Mouse (Mus musculus) lung, embryonic 16.5 days (tissue): ENCODE results near the gene Tnfaip6. TPM values are rescaled to one million over a fixed set of nuclear protein-coding genes. Genes with fewer than 3 reads are reported as not detected.

Experiments
- ATAC-seq: fragments of 200-750 bp; cut with Nextera tagmentation; 2 replicates; pipeline ENCODE4 v1.8.0; 2017; ENCODE audit warnings: low read depth, mild to moderate bottlenecking, moderate library complexity
- H3K27ac ChIP-seq: fragments of 300-500 bp; sonication (generic); 2 replicates; pipeline ENCODE4 v1.5.1; 2014; ENCODE audit warnings: mild to moderate bottlenecking, control low read depth, low read length
- H3K27me3 ChIP-seq: fragments of 300-500 bp; sonication (generic); 2 replicates; pipeline ENCODE4 v1.6.1; 2014; ENCODE audit warnings: low read depth, low read length, mixed read lengths; ENCODE audit not compliant: control insufficient read depth, insufficient read depth
- H3K36me3 ChIP-seq: fragments of 300-500 bp; sonication (generic); 2 replicates; pipeline ENCODE4 v1.6.1; 2014; ENCODE audit warnings: low read length; ENCODE audit not compliant: control insufficient read depth, insufficient read depth
- H3K4me1 ChIP-seq: fragments of 300-500 bp; sonication (generic); replicated peaks from 2 replicates; pipeline ENCODE4 v1.6.1; 2014; ENCODE audit warnings: low read length, mixed read lengths; ENCODE audit not compliant: control insufficient read depth, insufficient read depth
- H3K4me2 ChIP-seq: fragments of 300-500 bp; sonication (generic); 2 replicates; pipeline ENCODE4 v1.6.1; 2014; ENCODE audit warnings: low read depth, low read length, control low read depth
- H3K4me3 ChIP-seq: fragments of 300-500 bp; sonication (generic); 2 replicates; pipeline ENCODE4 v1.5.1; 2014; ENCODE audit warnings: mild to moderate bottlenecking, low read length, control low read depth
- H3K9ac ChIP-seq: fragments of 300-500 bp; sonication (generic); 2 replicates; pipeline ENCODE4 v1.6.1; 2014; ENCODE audit warnings: low read length, control low read depth
- H3K9me3 ChIP-seq: fragments of 300-500 bp; sonication (generic); 2 replicates; pipeline ENCODE4 v1.6.1; 2016; ENCODE audit warnings: low read length; ENCODE audit not compliant: control insufficient read depth
- WGBS: fragments of 180-500 bp; shearing (Covaris S2); extraction: QIAGEN DNeasy Blood & Tissue Kit; methylation state at CpG from one replicate; pipeline ENCODE4 v1.1.7; 2014; 5-methylcytosine and 5-hydroxymethylcytosine counted together
- polyA plus RNA-seq: library from polyadenylated mRNA; unstranded; fragments of >200 nt; fragmentation: Nextera tagmentation; extraction: Ambion mirVana; gene quantifications from 2 replicates; pipeline ENCODE4 v1.2.1, GENCODE M21; 2015

Tnfaip6 gene
- polyA plus RNA-seq, 1 experiment from 2014 or later = 7.4 TPM

DNA sequence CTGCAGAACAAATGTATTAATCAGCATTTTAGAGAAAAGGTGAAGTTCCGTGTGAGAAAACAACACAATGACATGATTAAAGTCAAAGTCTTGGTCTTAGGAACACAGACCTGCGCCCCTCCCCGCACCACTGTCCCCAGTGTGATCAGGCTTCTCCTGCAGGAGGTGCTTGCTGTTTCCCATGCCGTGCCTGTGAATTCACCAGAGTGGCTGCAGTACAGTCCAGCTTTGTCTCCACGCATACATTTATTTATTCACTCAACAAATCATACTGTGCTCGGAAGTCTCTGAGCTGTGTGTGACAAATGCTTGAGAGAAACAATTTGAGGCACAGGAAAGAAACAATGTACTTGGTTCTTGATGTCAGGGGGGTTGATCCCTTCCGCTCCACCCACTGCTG, 21.4 kb upstream of the Tnfaip6 start:
- Histone ChIP-seq H3K36me3 (no peaks in the 10 kb centered on the region), H3K4me1 (0 out of 2 replicates have a peak, but pooled peaks cover 2% of the 10 kb centered on the region), H3K9me3 (no peaks in the 10 kb centered on the region), H3K4me3 (no peak overlapping the region), H3K27me3 (no peaks in the 10 kb centered on the region), H3K4me2 (no peak overlapping the region), H3K9ac (no peak overlapping the region), H3K27ac (no peak overlapping the region)
- no peak for ATAC-seq
- WGBS = 34% methylated on average over 7 of the region's 7 CpGs

DNA sequence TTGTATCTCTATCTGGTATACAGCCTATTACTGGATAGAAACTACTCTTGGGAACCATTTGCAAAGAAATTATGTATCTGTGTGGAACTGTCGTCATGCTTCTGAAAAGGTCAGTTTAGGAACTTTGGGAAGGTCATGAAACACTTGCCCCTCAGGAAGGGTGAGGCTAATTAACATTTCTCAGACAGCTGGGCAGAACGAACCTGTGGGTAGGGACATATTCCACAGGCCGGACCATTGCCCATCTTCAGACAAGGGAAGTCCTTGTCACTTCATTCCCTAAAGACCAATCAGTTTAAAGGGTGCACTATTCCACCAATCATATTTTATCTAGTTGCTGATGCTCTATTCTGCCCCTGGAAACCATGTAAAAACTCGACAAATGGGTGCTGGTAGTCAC, 10.7 kb upstream of the Tnfaip6 start:
- H3K27ac ChIP-seq = no peak overlapping the region
- H3K9ac ChIP-seq = no peak overlapping the region
- ATAC-seq = no peak
- no peaks in the 10 kb centered on the region for H3K9me3 ChIP-seq
- whole genome bisulfite sequencing = 79% methylated on average over 4 of the region's 4 CpGs
- H3K4me1 ChIP-seq = no peaks in the 10 kb centered on the region
- no peak overlapping the region for H3K4me2 ChIP-seq
- no peaks in the 10 kb centered on the region for H3K27me3 ChIP-seq
- no peaks in the 10 kb centered on the region for H3K36me3 ChIP-seq
- no peak overlapping the region for H3K4me3 ChIP-seq

DNA sequence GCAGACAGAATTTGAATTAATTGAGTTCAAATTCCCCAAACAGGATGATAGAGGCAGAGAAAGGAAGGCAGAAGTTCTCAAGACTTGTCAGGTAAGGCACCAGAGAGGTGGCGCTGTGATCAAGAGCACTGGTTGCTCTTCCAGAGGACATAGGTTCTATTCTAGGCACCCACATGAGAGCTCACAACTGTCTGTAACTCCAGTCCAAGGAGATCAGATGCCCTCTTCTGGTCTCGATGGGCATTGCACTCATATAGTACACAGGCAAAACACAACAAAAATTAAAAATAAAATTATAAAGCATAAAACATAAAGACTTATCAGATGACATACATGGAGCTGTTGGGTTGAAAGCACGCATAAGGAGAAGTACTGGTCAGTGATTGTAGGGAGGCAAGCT, 8.4 kb upstream of the Tnfaip6 start:
- no peak overlapping the region for H3K4me2 ChIP-seq
- no peak overlapping the region for H3K27ac ChIP-seq
- no peak for ATAC-seq
- H3K9me3 ChIP-seq = no peaks in the 10 kb centered on the region
- WGBS = 87% methylated on average over 3 of the region's 3 CpGs
- H3K36me3 ChIP-seq = no peaks in the 10 kb centered on the region
- H3K9ac ChIP-seq = no peak overlapping the region
- H3K27me3 ChIP-seq = no peaks in the 10 kb centered on the region
- H3K4me3 ChIP-seq = no peak overlapping the region
- H3K4me1 ChIP-seq = no peaks in the 10 kb centered on the region

DNA sequence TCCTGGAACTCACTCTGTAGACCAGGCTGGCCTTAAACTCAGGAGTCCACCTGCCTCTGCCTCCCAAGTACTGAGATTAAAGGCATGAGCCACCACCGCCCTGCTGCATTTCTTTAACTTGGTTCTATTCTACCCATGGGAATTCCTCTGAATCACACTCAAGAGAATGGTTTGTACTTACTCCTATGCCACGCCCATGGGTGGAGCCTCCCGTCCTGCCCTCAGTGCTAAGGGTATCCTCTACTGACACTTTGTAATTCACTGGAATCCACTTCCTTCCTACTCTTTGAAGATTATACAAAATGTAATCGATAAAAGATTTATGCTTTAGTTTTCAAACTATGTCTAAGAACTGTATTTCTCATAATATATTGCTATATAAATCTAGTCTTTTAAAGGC, 6.3 kb upstream of the Tnfaip6 start:
- WGBS = 70% methylated on average over 4 of the region's 4 CpGs
- ATAC-seq = no peak
- Histone ChIP-seq H3K9me3 (no peaks in the 10 kb centered on the region), H3K27ac (no peak overlapping the region), H3K9ac (no peak overlapping the region), H3K36me3 (no peaks in the 10 kb centered on the region), H3K27me3 (no peaks in the 10 kb centered on the region), H3K4me2 (no peak overlapping the region), H3K4me3 (no peak overlapping the region), H3K4me1 (no peaks in the 10 kb centered on the region)

DNA sequence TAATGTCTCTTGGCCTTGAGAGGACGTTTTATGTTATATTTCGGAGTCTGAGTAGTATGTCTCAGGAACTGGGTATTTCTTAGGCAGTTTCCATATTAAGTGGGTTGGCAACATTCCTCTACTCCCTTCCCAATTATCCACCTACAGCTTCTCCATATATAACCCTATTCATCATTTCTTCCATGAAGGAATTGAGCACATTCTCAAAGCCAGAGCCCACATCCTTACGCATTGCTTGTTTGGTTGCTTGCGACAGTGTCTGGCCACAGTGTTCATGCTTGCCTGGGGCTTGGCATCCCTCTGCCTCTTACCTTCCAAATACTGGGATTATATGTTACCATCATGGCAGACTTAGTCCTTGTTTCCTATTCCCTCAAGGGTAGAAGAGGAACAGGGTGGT, 3.2 kb upstream of the Tnfaip6 start:
- Histone ChIP-seq H3K4me3 (no peak overlapping the region), H3K4me1 (peaks cover 6% of the 10 kb centered on the region; the same call in 1 of the 2 replicates), H3K27ac (no peak overlapping the region), H3K4me2 (no peak overlapping the region), H3K9me3 (no peaks in the 10 kb centered on the region), H3K36me3 (no peaks in the 10 kb centered on the region), H3K9ac (no peak overlapping the region), H3K27me3 (no peaks in the 10 kb centered on the region)
- no peak for ATAC-seq
- 82% methylated on average over 4 of the region's 4 CpGs for WGBS

DNA sequence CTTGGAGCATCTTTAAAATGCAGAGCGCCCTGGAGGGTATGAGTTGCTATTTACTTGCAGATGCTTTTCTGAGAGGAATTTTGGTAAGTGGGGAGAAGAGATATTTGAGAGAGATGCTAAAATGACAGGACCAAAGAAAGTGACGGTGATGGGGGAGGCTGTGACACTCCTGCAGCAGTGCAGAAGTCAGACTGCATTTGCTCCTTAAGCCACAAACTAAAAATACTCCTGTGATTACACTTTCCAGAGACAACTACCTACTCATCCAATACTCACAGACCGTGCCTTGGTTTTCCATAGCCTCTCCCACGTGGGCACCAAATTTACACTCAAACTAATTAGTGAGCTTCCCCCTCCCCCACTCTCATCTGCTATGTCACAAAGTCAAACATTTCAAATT, 2.7 kb upstream of the Tnfaip6 start:
- Histone ChIP-seq H3K9ac (no peak overlapping the region), H3K9me3 (no peaks in the 10 kb centered on the region), H3K4me1 (peaks cover 6% of the 10 kb centered on the region; the same call in 1 of the 2 replicates), H3K36me3 (no peaks in the 10 kb centered on the region), H3K4me2 (no peak overlapping the region), H3K27ac (no peak overlapping the region), H3K27me3 (no peaks in the 10 kb centered on the region), H3K4me3 (no peak overlapping the region)
- ATAC-seq = no peak
- 68% methylated on average over 4 of the region's 4 CpGs for WGBS

DNA sequence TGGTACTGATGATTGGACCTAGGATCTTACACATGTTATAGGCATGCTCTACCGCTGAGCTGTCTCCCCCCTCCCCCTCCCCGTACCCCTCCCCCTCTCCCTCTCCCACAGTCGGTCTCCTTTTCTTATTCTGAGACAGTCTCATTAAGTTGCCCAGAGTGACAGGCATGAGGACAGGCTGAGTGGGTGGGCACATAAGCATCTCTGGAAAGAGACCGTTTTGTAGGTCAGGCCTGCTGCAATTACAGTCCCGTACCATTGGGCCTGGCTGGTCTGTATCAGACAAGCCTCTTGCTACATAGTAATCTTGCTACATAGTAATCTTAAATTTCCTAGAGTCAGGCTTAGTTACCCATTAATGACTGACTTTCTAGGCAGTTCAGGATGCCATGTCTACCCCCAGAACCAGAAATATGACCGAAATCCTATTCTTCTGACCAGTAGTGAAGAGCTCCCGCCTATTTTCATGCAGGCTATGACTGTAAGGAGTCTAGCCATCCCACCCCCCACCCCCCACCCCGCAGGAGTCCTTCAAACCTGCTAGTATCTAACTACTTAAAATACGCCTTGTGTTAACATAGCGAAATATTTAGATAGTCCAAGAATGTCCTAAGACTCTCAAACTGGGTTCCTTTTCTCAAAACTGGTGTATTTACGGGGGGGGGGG, 747 bp upstream of the Tnfaip6 start:
- Histone ChIP-seq H3K9ac (no peak overlapping the region), H3K27ac (no peak overlapping the region), H3K4me3 (peak overlapping the region; percentile 50), H3K36me3 (no peaks in the 10 kb centered on the region), H3K27me3 (no peaks in the 10 kb centered on the region), H3K4me1 (peaks cover 6% of the 10 kb centered on the region; the same call in 1 of the 2 replicates), H3K4me2 (peak overlapping the region; percentile 68), H3K9me3 (no peaks in the 10 kb centered on the region)
- WGBS = 42% methylated on average over 9 of the region's 11 CpGs
- peak; percentile 40 for ATAC-seq

DNA sequence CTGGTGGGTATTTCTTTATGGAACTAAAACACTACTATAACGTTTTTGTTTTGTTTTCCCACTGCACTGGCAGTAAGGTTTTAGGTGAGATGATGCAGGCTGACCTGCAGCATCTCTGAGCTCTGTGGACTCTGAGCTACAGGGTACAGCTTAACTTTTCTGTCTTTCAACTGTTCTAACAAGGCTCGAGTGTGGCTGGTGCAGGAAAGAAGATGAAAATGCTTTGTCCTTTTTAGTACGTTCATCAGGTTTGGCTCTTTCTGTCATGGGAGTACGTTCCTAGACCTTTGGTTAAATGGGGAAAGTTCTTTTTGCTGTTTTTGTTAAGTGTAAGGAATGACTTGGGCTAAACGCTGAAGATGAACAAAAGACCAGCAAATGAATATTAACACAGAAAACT, 749 bp downstream of the Tnfaip6 start:
- no peak for ATAC-seq
- Histone ChIP-seq H3K9me3 (no peaks in the 10 kb centered on the region), H3K4me2 (peak overlapping the region; percentile 68), H3K4me3 (peak overlapping the region; percentile 22; the same call in 1 of the 2 replicates), H3K4me1 (peaks cover 6% of the 10 kb centered on the region; the same call in 1 of the 2 replicates), H3K9ac (no peak overlapping the region), H3K27me3 (no peaks in the 10 kb centered on the region), H3K27ac (no peak overlapping the region), H3K36me3 (no peaks in the 10 kb centered on the region)
- 54% methylated on average over 5 of the region's 5 CpGs for WGBS

DNA sequence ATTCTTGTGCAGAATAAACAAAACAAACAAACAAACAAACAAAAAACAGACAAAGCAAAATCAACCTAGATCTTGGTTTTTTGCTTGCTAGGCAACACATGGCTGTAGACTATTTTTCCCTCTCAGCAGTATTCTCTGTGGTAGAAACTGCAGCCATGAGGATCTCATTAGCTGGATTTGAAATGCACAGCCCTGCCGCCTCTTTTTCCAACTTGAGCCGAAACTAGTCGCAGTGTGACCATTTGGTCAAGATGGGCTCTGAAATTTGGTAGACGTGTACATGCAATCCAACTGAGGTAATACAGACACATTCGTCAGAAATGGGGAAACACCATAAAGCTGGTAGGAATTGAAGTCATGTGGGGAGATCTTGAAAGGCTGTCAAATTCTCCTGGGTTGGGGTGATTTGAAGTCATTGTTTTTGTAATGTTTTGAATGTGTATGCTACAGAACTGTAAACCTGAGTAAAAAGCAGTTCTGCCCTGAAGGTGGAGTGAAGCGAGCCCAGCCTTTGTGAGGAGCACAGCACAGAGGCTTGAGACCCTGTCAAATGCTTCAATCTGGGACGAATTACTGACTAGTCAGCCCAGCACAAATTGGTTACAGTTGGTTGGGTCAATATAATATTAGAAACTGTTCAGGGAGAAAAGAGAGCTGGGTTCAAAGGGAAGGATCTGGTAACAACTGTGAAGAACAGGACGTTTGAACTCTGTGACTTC, 1.4 kb downstream of the Tnfaip6 start:
- WGBS = 80% methylated on average over 8 of the region's 8 CpGs
- Histone ChIP-seq H3K36me3 (no peaks in the 10 kb centered on the region), H3K4me2 (no peak overlapping the region), H3K9me3 (no peaks in the 10 kb centered on the region), H3K4me3 (no peak overlapping the region), H3K9ac (0 out of 2 replicates have a peak overlapping the region, but pooled peaks have one; percentile 22), H3K4me1 (peaks cover 6% of the 10 kb centered on the region; the same call in 1 of the 2 replicates), H3K27ac (no peak overlapping the region), H3K27me3 (no peaks in the 10 kb centered on the region)
- no peak for ATAC-seq
